Mouse (Mus musculus) T-helper 2 cell (primary cell): Measurements from ENCODE around the gene Tefm.

Experiments
- in situ Hi-C: fragments of 300-600 bp; cut with MboI, MseI; formaldehyde crosslinking; loops from one replicate; pipeline ENCODE4 v1.15.1; 2025; ENCODE audit warnings: high pct_unique_total_duplicates

Tefm gene

GRCm38 (mm10) chr11:80090555-80091164, 51.3 kb downstream of the Tefm start:
- in situ Hi-C loops = no loop called here

DNA sequence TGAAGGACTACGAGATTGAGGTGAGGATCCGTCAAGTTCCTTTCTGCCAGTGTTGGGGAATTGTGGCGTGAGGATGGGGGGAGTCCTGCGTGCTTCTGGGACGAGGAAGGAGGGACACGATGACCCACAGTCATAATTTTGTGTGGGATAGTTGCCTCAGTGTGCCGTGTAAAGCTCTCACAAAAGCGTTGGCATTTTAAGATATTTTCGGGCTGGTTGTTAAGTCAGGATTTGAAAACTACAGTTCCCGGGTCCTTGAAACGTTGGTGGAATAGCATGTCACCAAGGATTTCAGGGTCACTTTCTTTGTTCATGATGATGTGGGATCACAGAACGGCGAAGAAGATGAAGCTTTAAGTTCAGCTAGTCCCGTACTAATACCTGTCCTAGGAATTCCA, 52.2 kb downstream of the Tefm start:
- in situ Hi-C loops = no loop called here

DNA sequence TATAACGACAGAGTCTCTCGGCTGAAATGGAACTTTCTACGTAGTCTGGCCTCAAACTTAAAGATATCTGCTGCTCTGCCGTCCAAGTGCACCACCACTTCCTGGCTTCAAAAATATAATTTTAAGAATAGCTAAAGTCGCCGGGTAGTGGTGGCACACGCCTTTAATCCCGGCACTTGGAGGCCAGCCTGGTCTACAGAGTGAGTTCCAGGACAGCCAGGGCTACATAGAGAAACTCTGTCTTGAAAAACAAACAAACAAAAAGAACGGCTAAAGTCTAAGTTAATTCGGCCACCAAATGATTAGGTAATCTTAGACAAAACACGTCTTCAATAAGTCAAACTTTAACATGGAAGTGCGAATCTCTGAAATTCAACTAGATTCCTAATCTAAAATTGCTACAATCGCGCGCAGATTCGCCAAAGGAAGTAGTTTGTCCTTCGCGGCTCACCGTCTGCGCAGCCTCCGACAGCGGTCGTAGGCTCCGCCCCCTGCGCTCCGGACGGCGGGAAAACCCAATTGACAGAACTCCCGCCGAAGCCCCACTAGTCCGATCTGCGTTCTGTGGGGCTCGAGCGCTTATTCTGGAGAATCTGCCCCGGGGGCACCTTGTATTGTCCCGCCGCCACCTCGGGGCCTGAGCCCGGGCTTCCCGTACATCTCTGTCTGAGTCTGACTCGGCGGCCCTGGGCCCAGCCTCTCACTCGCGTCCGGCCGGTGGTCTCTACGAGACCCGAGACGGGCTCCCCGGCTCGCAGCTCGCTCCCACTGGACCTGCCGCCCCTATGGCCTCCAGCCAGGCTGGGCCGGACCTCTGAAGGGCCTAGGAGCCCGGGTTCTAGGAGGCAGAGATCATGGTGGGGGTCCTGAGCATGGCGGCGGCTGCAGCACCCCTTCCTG, 52.8 kb downstream of the Tefm start, which contains the start of gene Atad5:
Gene Atad5 (plus strand): TSS at position 484 of the 900 bp plus-strand sequence.
- in situ Hi-C loops = no loop called here

GRCm38 (mm10) chr11:80086844-80087243, 55.1 kb downstream of the Tefm start:
- in situ Hi-C loops = no loop called here
